Mouse (Mus musculus) macrophage (primary cell): ENCODE data around the gene Cul7. TPM values are rescaled to one million over a fixed set of nuclear protein-coding genes. Genes with fewer than 3 reads are reported as not detected.

Experiments used
- polyA plus RNA-seq: library from polyadenylated mRNA; stranded (reverse); fragments of 250-400 nt; gene quantifications from 3 replicates; pipeline ENCODE4 v1.2.4, GENCODE M21; 2018; ENCODE audit warnings: inconsistent platforms

Cul7 gene
- polyA plus RNA-seq, 1 experiment from 2014 or later: 6.2 TPM

Other genes with a start within 250 kb of the Cul7 start
- not detected in 3 replicates for gene Crip3, start 221.4 kb upstream of the Cul7 start, polyA plus RNA-seq
- not detected in 3 replicates for gene Slc22a7, start 211.9 kb upstream of the Cul7 start, polyA plus RNA-seq
- not detected in 3 replicates for gene Ttbk1, start 162.7 kb upstream of the Cul7 start, polyA plus RNA-seq
- 0.57 to 9.8 TPM (median 0.97 TPM) in 3 replicates for gene Dnph1, start 153.6 kb upstream of the Cul7 start, polyA plus RNA-seq
- 8.0 to 13.4 TPM (median 8.8 TPM) in 3 replicates for gene Cul9, start 103.9 kb upstream of the Cul7 start, polyA plus RNA-seq
- 15.1 to 25.6 TPM (median 25.2 TPM) in 3 replicates for gene Srf, start 94.2 kb upstream of the Cul7 start, polyA plus RNA-seq
- 0.04 to 0.14 TPM in 2 of 3 replicates, not detected in the other for gene Ptk7, start 20.8 kb upstream of the Cul7 start, polyA plus RNA-seq
- gene Klc4, start 4.3 kb upstream of the Cul7 start, polyA plus RNA-seq: 41.6 to 48.1 TPM (median 47.7 TPM) in 3 replicates
- gene Mrpl2, start 4.1 kb upstream of the Cul7 start, polyA plus RNA-seq: 34.1 to 78.8 TPM (median 41.5 TPM) in 3 replicates
- gene Rrp36, start 24.0 kb downstream of the Cul7 start, polyA plus RNA-seq: 30.5 to 52.1 TPM (median 39.7 TPM) in 3 replicates
- 85.2 to 104 TPM (median 96.1 TPM) in 3 replicates for gene Mea1, start 28.5 kb downstream of the Cul7 start, polyA plus RNA-seq
- gene Klhdc3, start 30.6 kb downstream of the Cul7 start, polyA plus RNA-seq: 30.1 to 44.5 TPM (median 33.9 TPM) in 3 replicates
- gene Ppp2r5d, start 54.8 kb downstream of the Cul7 start, polyA plus RNA-seq: 21.4 to 43.0 TPM (median 30.6 TPM) in 3 replicates
- 6.9 to 22.0 TPM (median 14.2 TPM) in 3 replicates for gene Pex6, start 61.1 kb downstream of the Cul7 start, polyA plus RNA-seq
- gene Gnmt, start 78.8 kb downstream of the Cul7 start, polyA plus RNA-seq: 0.32 TPM in 1 of 3 replicates, not detected in the others
- gene Cnpy3, start 101.9 kb downstream of the Cul7 start, polyA plus RNA-seq: 79.0 to 118 TPM (median 88.6 TPM) in 3 replicates
- gene Ptcra, start 113.4 kb downstream of the Cul7 start, polyA plus RNA-seq: not detected in 3 replicates
- 7.4 to 12.7 TPM (median 10.2 TPM) in 3 replicates for gene 2310039H08Rik, start 122.3 kb downstream of the Cul7 start, polyA plus RNA-seq
- 64.6 to 81.8 TPM (median 70.4 TPM) in 3 replicates for gene Rpl7l1, start 132.3 kb downstream of the Cul7 start, polyA plus RNA-seq
- 9.3 to 10.1 TPM (median 9.6 TPM) in 3 replicates for gene Bicral, start 208.1 kb downstream of the Cul7 start, polyA plus RNA-seq
- 6.2 to 17.0 TPM (median 13.3 TPM) in 3 replicates for gene Tbcc, start 240.3 kb downstream of the Cul7 start, polyA plus RNA-seq